Mouse (Mus musculus) frontal cortex, postnatal 14 days (tissue): Measurements from ENCODE around the gene Shroom1.
"Not testable (repeated sequence)": the region's sequence is repeated elsewhere in the genome, so short reads cannot be mapped to it uniquely, and the experiment has no call there.

Source experiments
- DNase-seq, 2 experiments: peaks; one replicate each; pipeline ENCODE4 v3.0.0; 2022; ENCODE audit warnings: low spot score in 2 of 2

Gene Shroom1

GRCm38 (mm10) chr11:53456474-53457371 lies at the start of gene Shroom1, which contains the start of gene Gm10447:
Gene Shroom1, plus strand, starts transcription at chr11:53457205.
Gene Gm10447, minus strand, starts transcription at chr11:53457110.
- DNase-seq, result no peak

DNA sequence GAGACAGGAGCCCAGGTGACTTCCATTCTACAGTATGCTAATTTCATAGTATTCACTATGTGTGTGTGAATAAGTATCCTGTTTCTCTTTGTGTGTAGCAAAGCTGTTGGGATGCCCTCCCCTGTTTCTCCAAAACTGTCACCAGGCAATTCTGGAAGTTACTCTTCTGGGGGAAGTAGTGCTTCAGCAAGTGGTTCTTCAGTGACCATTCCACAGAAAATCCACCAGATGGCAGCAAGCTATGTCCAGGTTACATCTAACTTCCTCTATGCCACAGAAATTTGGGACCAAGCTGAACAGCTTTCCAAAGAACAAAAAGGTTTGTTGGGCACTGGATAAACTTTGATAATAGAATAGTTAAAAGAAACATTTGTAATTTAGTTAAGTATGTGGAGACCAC lies 45.3 kb upstream of the Shroom1 start:
- DNase-seq, result no peak

DNA sequence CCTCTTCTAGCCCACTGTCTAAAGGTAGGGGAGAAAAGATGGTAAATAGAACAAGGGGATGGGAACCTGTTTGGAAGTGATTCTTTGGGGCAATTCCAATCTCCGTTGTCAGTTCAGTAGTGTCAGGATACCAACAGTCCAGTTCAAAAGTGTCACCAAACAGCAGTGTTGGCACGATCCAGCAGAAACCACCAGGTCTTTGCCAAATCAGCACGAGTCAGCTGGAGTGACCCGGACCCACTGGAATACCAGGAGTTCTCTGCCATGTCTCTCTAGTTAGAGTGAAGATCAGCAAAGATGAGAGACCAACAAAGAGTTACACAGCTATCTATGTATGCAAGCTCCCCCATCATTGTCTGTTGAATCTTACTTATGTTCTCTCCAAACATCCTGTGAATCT lies 43.1 kb upstream of the Shroom1 start:
- DNase-seq, result no peak

GRCm38 (mm10) chr11:53418048-53418447 lies 39.0 kb upstream of the Shroom1 start:
- no peak for DNase-seq

DNA sequence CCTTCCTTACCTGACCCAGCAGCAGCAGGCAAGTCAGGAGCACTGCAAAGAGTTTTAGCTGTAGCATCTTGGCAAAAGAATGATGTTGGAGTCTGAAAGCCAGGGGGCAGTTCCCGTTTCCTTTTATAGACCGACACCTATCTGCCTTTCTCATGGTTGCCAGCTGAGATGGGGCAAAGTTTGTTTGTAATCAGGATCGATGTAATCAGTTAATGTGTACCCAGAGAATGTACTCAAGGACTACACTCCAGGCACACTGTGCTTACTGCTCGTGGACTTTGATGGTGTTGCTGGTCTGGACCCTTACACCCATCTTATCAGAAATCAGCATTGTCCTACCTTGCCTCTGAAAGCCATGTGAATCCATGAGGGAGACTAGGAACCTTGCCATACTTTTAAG lies 34.0 kb upstream of the Shroom1 start, which contains the start of gene Leap2:
Leap2 (minus strand) TSS at position 135 of the 400 bp plus-strand sequence.
- no peak for DNase-seq

DNA sequence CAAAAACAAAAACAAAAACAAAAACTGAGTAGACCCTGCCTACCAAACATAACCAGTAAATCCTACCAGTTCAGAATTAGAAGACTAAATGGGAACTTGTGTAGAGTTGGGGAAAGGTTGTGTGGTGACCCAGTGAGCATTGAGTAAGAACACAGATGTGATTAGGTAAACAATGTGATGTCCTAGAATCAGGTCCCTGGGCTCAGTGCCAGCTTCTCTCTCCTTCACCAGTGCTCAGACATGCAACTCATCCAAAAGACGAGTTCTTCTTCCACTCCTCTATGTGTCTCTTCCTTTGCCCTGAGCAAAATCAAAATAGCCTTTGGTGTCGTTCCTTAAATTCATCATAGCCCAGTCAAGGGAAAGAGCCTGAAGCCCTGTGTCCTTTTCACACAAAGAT lies 32.2 kb upstream of the Shroom1 start:
- DNase-seq, result no peak

DNA sequence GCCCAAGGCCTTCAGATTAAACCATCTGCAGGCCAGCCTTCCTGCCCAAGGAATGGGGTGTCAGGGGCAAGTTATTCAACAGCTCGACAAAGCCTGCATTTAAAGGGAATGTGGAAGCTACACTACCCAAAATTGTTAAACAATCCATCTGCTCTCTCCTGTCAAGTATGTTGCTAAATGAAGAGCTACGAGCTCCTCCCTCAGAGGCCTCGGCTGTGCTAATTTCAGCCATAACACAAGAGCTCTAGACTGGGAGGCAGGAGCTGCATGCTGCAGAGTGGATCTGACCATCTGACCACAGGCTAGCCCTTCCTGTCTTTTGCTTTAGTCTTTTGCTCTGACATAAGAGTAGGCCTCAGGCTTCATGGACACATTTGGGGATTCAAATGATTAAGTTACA lies 31.8 kb upstream of the Shroom1 start:
- DNase-seq, result no peak

DNA sequence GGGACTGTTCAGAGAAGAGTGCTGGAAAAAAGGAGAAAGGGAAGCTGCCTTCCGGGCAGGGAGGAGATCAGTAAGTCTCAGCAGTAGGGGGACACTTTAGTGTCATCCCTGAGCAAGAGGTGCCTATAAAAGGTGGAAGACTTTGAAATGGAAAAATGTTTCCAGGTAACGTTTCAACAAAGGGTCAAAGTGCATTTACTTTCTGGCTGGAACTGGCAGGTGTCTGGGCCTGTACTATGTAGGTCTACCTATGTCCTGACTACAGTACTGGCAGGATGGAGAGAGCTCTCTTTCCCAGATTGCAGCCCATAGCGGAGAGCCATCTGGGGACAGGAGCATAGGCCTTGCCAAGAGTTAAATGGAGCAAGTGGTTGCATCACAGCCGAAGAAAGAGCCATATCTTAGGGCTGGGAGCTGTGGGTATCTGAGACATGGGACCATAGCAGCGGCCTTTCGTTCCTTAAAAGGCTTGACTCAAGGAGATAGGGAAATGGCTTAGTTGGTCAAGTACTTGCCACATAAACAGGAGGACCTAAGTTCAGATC lies 31.2 kb upstream of the Shroom1 start:
- no peak for DNase-seq

DNA sequence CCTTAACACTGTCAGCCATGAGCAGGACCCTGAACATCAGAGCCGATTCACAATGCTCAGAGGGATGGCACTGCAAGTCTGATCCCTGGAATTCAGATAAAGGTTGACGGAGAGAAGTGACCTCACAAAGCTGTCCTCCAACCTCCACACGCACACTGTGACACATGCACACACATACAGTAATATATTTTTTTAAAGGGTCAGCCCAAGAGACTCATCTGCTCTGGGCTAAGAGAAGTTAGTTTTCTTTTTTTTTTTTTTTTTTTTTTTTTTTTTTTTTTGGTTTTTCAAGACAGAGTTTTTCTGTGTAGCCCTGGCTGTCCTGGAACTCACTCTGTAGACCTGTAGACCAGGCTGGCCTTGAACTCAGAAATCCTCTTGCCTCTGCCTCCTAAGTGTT lies 30.1 kb upstream of the Shroom1 start:
- DNase-seq, result not testable (repeated sequence)

DNA sequence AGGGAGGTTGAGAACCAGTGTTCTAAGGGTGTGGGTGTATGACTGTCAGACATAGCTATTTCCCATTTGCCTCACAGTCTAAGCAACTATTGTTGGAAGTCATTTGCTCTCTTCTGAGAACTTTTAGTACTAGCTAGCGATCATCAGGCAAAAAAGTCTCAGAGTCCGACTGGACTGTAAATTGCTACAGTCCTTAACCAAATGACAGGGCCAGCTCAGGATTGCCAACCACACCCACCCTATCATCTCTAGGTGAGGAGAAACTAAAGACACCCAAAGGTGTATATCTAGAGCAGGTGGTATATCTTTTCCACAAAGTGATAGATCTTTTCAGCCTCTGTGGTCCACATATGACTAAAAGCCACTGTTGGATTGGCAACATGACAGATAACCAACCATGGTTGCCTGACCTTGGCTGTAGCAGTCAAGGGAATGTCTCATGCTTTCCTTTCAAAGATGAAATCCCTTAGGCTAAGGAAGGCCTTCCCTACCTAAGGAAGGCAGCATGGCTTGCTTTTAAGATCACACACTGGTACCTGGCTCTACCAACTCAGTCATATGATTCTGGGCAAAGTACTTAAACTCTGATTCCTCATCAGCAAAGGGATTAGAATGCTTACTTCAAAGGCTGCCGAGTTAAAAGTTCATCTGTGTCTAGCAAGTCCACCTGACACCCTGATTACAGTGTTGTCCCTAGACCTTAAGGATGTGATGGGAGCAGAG lies 28.9 kb upstream of the Shroom1 start:
- no peak for DNase-seq

GRCm38 (mm10) chr11:53428716-53429057 lies 28.3 kb upstream of the Shroom1 start:
- no peak for DNase-seq

- no peak for DNase-seq
Measured at GRCm38 (mm10) chr11:53429182-53429581, 27.8 kb upstream of the Shroom1 start.

- no peak for DNase-seq
Measured at GRCm38 (mm10) chr11:53430300-53430669, 26.7 kb upstream of the Shroom1 start.

DNA sequence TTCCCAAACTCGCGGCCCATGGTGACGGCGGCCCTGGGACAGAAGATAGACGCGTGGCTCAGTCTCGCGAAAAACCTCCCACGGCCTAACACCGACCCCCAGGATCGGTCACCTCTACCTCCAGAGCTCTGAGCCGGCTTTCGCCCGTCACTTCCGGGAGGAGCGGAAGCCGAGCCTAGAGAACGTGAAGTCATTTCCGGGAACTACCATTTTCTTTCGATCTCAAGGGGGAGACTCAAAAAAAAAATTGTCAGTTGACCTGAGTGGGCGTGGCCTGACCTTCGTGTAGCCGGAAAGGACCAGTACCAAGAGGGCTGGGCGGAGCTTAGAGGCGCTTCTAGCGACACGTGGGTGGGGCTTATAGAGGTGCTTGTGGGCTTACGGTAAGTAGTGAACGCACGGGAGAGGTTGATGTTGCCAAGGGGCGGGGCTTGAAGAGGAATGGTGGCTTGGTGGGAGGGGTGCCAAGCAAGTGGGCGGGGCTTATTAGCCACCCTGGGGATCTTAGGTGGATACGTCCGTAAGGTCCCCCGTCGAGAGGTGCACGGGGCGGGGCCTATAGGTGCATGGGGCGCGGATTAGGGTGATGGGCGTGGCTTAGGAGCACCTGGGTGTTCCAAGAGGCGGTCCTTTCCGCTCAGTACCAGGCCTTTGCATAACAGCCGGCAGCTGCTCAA lies 26.2 kb upstream of the Shroom1 start, which contains the start of the genes Uqcrq and Gdf9:
Uqcrq (minus strand) TSS at position 162 of the 677 bp plus-strand sequence.
Gdf9 (plus strand) TSS at position 354 of the 677 bp plus-strand sequence.
- DNase-seq, result peak; percentile 99 to 100

- no peak for DNase-seq
Measured at GRCm38 (mm10) chr11:53431347-53432056, 25.5 kb upstream of the Shroom1 start.

DNA sequence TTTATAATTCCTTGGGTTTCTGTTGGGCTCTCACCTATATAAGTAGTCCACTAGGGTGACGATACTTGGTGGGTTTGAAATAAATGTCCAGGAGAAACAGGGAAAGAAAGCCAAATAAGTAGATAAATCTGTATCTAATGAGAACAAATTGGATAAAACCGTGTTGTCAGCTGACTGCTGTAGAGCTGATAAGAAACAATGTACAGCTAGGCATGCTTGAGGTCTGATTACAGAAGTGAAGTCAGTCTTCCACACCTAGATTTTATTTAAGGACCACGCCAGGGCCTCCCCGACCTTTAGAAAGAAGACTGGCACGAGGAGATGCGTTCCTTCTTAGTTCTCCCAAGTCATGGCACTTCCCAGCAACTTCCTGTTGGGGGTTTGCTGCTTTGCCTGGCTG lies 23.9 kb upstream of the Shroom1 start:
- DNase-seq, result no peak

DNA sequence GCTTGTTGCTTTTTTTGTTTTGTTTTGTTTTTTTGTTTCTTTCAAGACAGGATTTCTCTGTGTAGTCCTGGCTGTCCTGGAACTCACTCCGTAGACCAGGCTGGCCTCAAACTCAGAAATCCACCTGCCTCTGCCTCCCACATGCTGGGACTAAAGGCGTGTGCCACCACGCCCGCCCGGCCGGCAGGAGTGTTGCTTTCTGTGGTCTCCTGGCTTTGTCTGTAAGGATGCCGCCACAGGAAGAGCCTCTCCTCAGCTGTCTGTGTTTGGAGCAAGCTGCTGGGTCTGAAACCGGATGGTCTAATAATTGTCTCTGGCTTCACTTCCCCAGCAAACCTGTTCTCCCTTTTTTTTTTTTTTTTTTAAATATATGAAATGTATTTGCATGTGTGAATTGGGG lies 21.5 kb upstream of the Shroom1 start:
- DNase-seq, result no peak

GRCm38 (mm10) chr11:53436338-53436737 lies 20.7 kb upstream of the Shroom1 start:
- no peak for DNase-seq

DNA sequence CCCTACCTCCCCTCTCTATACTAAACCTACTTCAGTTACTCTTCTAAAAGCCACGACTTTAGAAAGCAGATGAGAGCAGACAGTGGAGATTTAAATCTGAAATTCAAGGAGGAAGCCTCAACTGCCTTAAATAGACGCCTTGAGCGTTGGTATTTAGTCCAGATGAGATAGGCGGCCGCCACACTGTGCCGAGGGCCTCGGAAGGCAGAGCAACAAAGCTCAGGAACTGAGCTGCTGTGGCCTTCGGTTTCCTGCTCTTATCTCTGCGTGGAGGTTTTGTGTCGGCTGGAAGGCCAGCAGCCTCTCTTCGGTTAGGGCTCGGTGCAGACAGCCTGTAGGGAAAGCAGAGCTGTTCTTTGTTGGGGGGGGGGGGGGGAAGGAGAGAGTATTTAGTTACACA lies 15.1 kb upstream of the Shroom1 start:
- no peak for DNase-seq

- no peak for DNase-seq
Measured at GRCm38 (mm10) chr11:53443861-53444260, 13.1 kb upstream of the Shroom1 start.

- no peak for DNase-seq
Measured at GRCm38 (mm10) chr11:53445562-53445961, 11.4 kb upstream of the Shroom1 start.
